Mouse (Mus musculus): Measurements from ENCODE around the gene Gpr19. TPM values are rescaled to one million over a fixed set of nuclear protein-coding genes. Genes with fewer than 3 reads are reported as not detected.

The Gpr19 gene
- polyA plus RNA-seq, 1 experiment, result 16.6 TPM

GRCm38 (mm10) chr6:134876795-134877194, 21.6 kb downstream of the Gpr19 start:
- peak; percentile 27; the same call in 1 of the 2 replicates for TF ChIP-seq CTCF (IDR thresholded peaks at IDR 0.05; ENCODE audit: control insufficient read depth, insufficient read depth, low read length)
- TF ChIP-seq POLR2A (IDR thresholded peaks at IDR 0.05; ENCODE audit: borderline replicate concordance, control insufficient read depth, low read depth, low read length), result no peak
- Histone ChIP-seq H3K4me3 (replicated peaks; ENCODE audit: control insufficient read depth, low read depth, low read length) (no peak overlapping the region), H3K27ac (ENCODE audit: control insufficient read depth, insufficient read depth, low read depth, low read length, poor library complexity) (no peak overlapping the region), H3K4me1 (ENCODE audit: control insufficient read depth, insufficient read depth, low read length) (no peaks in the 10 kb centered on the region)
- WGBS, result 52% methylated on average over 6 of the region's 6 CpGs

GRCm38 (mm10) chr6:134873018-134873417, 25.4 kb downstream of the Gpr19 start:
- no peak overlapping the region for H3K27ac ChIP-seq (ENCODE audit: control insufficient read depth, insufficient read depth, low read depth, low read length, poor library complexity)
- H3K4me3 ChIP-seq (replicated peaks; ENCODE audit: control insufficient read depth, low read depth, low read length), result no peak overlapping the region
- H3K4me1 ChIP-seq (ENCODE audit: control insufficient read depth, insufficient read depth, low read length), result no peaks in the 10 kb centered on the region; the same call in 1 of the 2 replicates
- WGBS, result 80% methylated on average over 2 of the region's 2 CpGs
- TF ChIP-seq CTCF (IDR thresholded peaks at IDR 0.05; ENCODE audit: control insufficient read depth, insufficient read depth, low read length) (peak; percentile 7; the same call in 1 of the 2 replicates), POLR2A (IDR thresholded peaks at IDR 0.05; ENCODE audit: borderline replicate concordance, control insufficient read depth, low read depth, low read length) (no peak)

- Histone ChIP-seq H3K4me1 (ENCODE audit: control insufficient read depth, insufficient read depth, low read length) (no peaks in the 10 kb centered on the region; the same call in 1 of the 2 replicates), H3K4me3 (replicated peaks; ENCODE audit: control insufficient read depth, low read depth, low read length) (no peak overlapping the region), H3K27ac (ENCODE audit: control insufficient read depth, insufficient read depth, low read depth, low read length, poor library complexity) (no peak overlapping the region)
- 93% methylated on average over 2 of the region's 2 CpGs for WGBS
- no peak for TF ChIP-seq POLR2A (IDR thresholded peaks at IDR 0.05; ENCODE audit: borderline replicate concordance, control insufficient read depth, low read depth, low read length)
- TF ChIP-seq CTCF (IDR thresholded peaks at IDR 0.05; ENCODE audit: control insufficient read depth, insufficient read depth, low read length), result no peak
Measured at GRCm38 (mm10) chr6:134872236-134872635, 26.1 kb downstream of the Gpr19 start.

GRCm38 (mm10) chr6:134870887-134871286, 27.5 kb downstream of the Gpr19 start:
- WGBS, result 66% methylated on average over 4 of the region's 4 CpGs
- no peak for TF ChIP-seq CTCF (IDR thresholded peaks at IDR 0.05; ENCODE audit: control insufficient read depth, insufficient read depth, low read length)
- H3K27ac ChIP-seq (ENCODE audit: control insufficient read depth, insufficient read depth, low read depth, low read length, poor library complexity), result no peak overlapping the region

GRCm38 (mm10) chr6:134870209-134870742, 28.1 kb downstream of the Gpr19 start:
- TF ChIP-seq POLR2A (IDR thresholded peaks at IDR 0.05; ENCODE audit: borderline replicate concordance, control insufficient read depth, low read depth, low read length) (no peak), CTCF (IDR thresholded peaks at IDR 0.05; ENCODE audit: control insufficient read depth, insufficient read depth, low read length) (no peak)
- Histone ChIP-seq H3K4me3 (replicated peaks; ENCODE audit: control insufficient read depth, low read depth, low read length) (no peak overlapping the region), H3K27ac (ENCODE audit: control insufficient read depth, insufficient read depth, low read depth, low read length, poor library complexity) (peak overlapping the region; percentile 41; the same call in 1 of the 2 replicates), H3K4me1 (ENCODE audit: control insufficient read depth, insufficient read depth, low read length) (no peaks in the 10 kb centered on the region; the same call in 1 of the 2 replicates)
- WGBS, result 82% methylated on average over 12 of the region's 12 CpGs

More at GRCm38 (mm10) chr6:134870887-134871286, 27.5 kb downstream of the Gpr19 start:
- Histone ChIP-seq H3K4me1 (ENCODE audit: control insufficient read depth, insufficient read depth, low read length) (no peaks in the 10 kb centered on the region; the same call in 1 of the 2 replicates), H3K4me3 (replicated peaks; ENCODE audit: control insufficient read depth, low read depth, low read length) (no peak overlapping the region)

- no peak overlapping the region for H3K4me3 ChIP-seq (replicated peaks; ENCODE audit: control insufficient read depth, low read depth, low read length)
- no peaks in the 10 kb centered on the region; the same call in 1 of the 2 replicates for H3K4me1 ChIP-seq (ENCODE audit: control insufficient read depth, insufficient read depth, low read length)
- 85% methylated on average over 3 of the region's 3 CpGs for whole genome bisulfite sequencing
- no peak overlapping the region for H3K27ac ChIP-seq (ENCODE audit: control insufficient read depth, insufficient read depth, low read depth, low read length, poor library complexity)
- TF ChIP-seq POLR2A (IDR thresholded peaks at IDR 0.05; ENCODE audit: borderline replicate concordance, control insufficient read depth, low read depth, low read length) (no peak), CTCF (IDR thresholded peaks at IDR 0.05; ENCODE audit: control insufficient read depth, insufficient read depth, low read length) (no peak)
Measured at GRCm38 (mm10) chr6:134867325-134867724, 31.1 kb downstream of the Gpr19 start.

- H3K27ac ChIP-seq (ENCODE audit: control insufficient read depth, insufficient read depth, low read depth, low read length, poor library complexity), result no peak overlapping the region
- H3K4me3 ChIP-seq (replicated peaks; ENCODE audit: control insufficient read depth, low read depth, low read length), result no peak overlapping the region
- no peaks in the 10 kb centered on the region; the same call in 1 of the 2 replicates for H3K4me1 ChIP-seq (ENCODE audit: control insufficient read depth, insufficient read depth, low read length)
- no peak for TF ChIP-seq POLR2A (IDR thresholded peaks at IDR 0.05; ENCODE audit: borderline replicate concordance, control insufficient read depth, low read depth, low read length)
- TF ChIP-seq CTCF (IDR thresholded peaks at IDR 0.05; ENCODE audit: control insufficient read depth, insufficient read depth, low read length), result no peak
- 88% methylated on average over 7 of the region's 7 CpGs for WGBS
Measured at GRCm38 (mm10) chr6:134866113-134866512, 32.3 kb downstream of the Gpr19 start.

GRCm38 (mm10) chr6:134863146-134863545, 35.2 kb downstream of the Gpr19 start:
- Histone ChIP-seq H3K27ac (ENCODE audit: control insufficient read depth, insufficient read depth, low read depth, low read length, poor library complexity) (no peak overlapping the region), H3K4me1 (ENCODE audit: control insufficient read depth, insufficient read depth, low read length) (no peaks in the 10 kb centered on the region), H3K4me3 (replicated peaks; ENCODE audit: control insufficient read depth, low read depth, low read length) (no peak overlapping the region)
- peak; percentile 86 for TF ChIP-seq CTCF (IDR thresholded peaks at IDR 0.05; ENCODE audit: control insufficient read depth, insufficient read depth, low read length)
- no peak for TF ChIP-seq POLR2A (IDR thresholded peaks at IDR 0.05; ENCODE audit: borderline replicate concordance, control insufficient read depth, low read depth, low read length)
- 5% methylated on average over 19 of the region's 19 CpGs for WGBS

All from bone marrow, adult 2 months (tissue).